Mouse (Mus musculus): ENCODE measurements around the gene Dlat.

Gene Dlat

GRCm38 (mm10) chr9:50659392-50660217 lies at the start of gene Dlat:
Gene Dlat (minus strand): TSS chr9:50659780.
- peak; percentile 84 for DNase-seq (ENCODE audit: low read depth)

GRCm38 (mm10) chr9:50709108-50709507 lies 49.5 kb upstream of the Dlat start:
- no peak for DNase-seq (ENCODE audit: low read depth)

GRCm38 (mm10) chr9:50704907-50705306 lies 45.3 kb upstream of the Dlat start:
- no peak for DNase-seq (ENCODE audit: low read depth)

- peak; percentile 19 for DNase-seq (ENCODE audit: low read depth)
Observed at GRCm38 (mm10) chr9:50700921-50701691, 41.5 kb upstream of the Dlat start.

GRCm38 (mm10) chr9:50698418-50699409 lies 39.1 kb upstream of the Dlat start:
- DNase-seq (ENCODE audit: low read depth), result peak; percentile 54

GRCm38 (mm10) chr9:50697706-50698041 lies 38.1 kb upstream of the Dlat start:
- DNase-seq (ENCODE audit: low read depth), result peak; percentile 65

- DNase-seq (ENCODE audit: low read depth), result no peak
Observed at GRCm38 (mm10) chr9:50696851-50697705, 37.5 kb upstream of the Dlat start.

- DNase-seq (ENCODE audit: low read depth), result no peak
Observed at GRCm38 (mm10) chr9:50695153-50695552, 35.6 kb upstream of the Dlat start.

GRCm38 (mm10) chr9:50693631-50694030 lies 34.1 kb upstream of the Dlat start:
- DNase-seq (ENCODE audit: low read depth), result peak; percentile 68

- DNase-seq (ENCODE audit: low read depth), result no peak
Observed at GRCm38 (mm10) chr9:50692626-50693580, 33.3 kb upstream of the Dlat start.

GRCm38 (mm10) chr9:50686866-50687652 lies 27.5 kb upstream of the Dlat start:
- DNase-seq (ENCODE audit: low read depth), result no peak

- DNase-seq (ENCODE audit: low read depth), result no peak
Observed at GRCm38 (mm10) chr9:50681727-50682126, 22.1 kb upstream of the Dlat start.

GRCm38 (mm10) chr9:50679406-50679805 lies 19.8 kb upstream of the Dlat start:
- DNase-seq (ENCODE audit: low read depth), result no peak

- DNase-seq (ENCODE audit: low read depth), result no peak
Observed at GRCm38 (mm10) chr9:50674771-50675170, 15.2 kb upstream of the Dlat start.

GRCm38 (mm10) chr9:50670690-50671089 lies 11.1 kb upstream of the Dlat start:
- DNase-seq (ENCODE audit: low read depth), result peak; percentile 81

- no peak for DNase-seq (ENCODE audit: low read depth)
Observed at GRCm38 (mm10) chr9:50667579-50668498, 8.3 kb upstream of the Dlat start.

- no peak for DNase-seq (ENCODE audit: low read depth)
Observed at GRCm38 (mm10) chr9:50666442-50666841, 6.9 kb upstream of the Dlat start.

GRCm38 (mm10) chr9:50664826-50665225 lies 5.2 kb upstream of the Dlat start:
- DNase-seq (ENCODE audit: low read depth), result no peak

Measured in induced T-regulatory cell, adult 2 months (primary cell).